Mouse (Mus musculus): Measurements from ENCODE around the gene Irak4. TPM values are rescaled to one million over a fixed set of nuclear protein-coding genes. Genes with fewer than 3 reads are reported as not detected.
A peak's percentile ranks its signal among the peaks of the same experiment; 100 is the strongest.

Irak4 gene
- polyA plus RNA-seq, 1 experiment from 2014 or later = 2.1 TPM

- H3K27me3 ChIP-seq = no peaks in the 10 kb centered on the region
- H3K9me3 ChIP-seq = no peaks in the 10 kb centered on the region
- 74% methylated on average over 1 of the region's 1 CpGs for WGBS
- no peak overlapping the region for H3K27ac ChIP-seq (replicated peaks)
- H3K36me3 ChIP-seq = no peaks in the 10 kb centered on the region
- H3K4me2 ChIP-seq = no peak overlapping the region
- no peak for ATAC-seq (ENCODE audit: low FRiP score, low read depth)
- H3K9ac ChIP-seq = no peak overlapping the region
- peaks cover 8% of the 10 kb centered on the region for H3K4me1 ChIP-seq (replicated peaks)
- no peak overlapping the region for H3K4me3 ChIP-seq
Measured at GRCm38 (mm10) chr15:94593586-94593985, 50.1 kb downstream of the Irak4 start.

- no peaks in the 10 kb centered on the region for H3K9me3 ChIP-seq
- H3K27me3 ChIP-seq = no peaks in the 10 kb centered on the region
- no peak for ATAC-seq (ENCODE audit: low FRiP score, low read depth)
- H3K4me3 ChIP-seq = no peak overlapping the region
- H3K4me1 ChIP-seq (replicated peaks) = no peaks in the 10 kb centered on the region
- no peak overlapping the region for H3K9ac ChIP-seq
- WGBS = 85% methylated on average over 11 of the region's 11 CpGs
- no peak overlapping the region for H3K4me2 ChIP-seq
- no peak overlapping the region for H3K27ac ChIP-seq (replicated peaks)
- no peaks in the 10 kb centered on the region for H3K36me3 ChIP-seq
Measured at GRCm38 (mm10) chr15:94600145-94600707, 56.8 kb downstream of the Irak4 start.

- WGBS = 23% methylated on average over 3 of the region's 3 CpGs
- no peak for ATAC-seq (ENCODE audit: low FRiP score, low read depth)
- Histone ChIP-seq H3K27ac (replicated peaks) (no peak overlapping the region), H3K27me3 (no peaks in the 10 kb centered on the region), H3K4me2 (no peak overlapping the region), H3K9me3 (no peaks in the 10 kb centered on the region), H3K9ac (no peak overlapping the region), H3K36me3 (no peaks in the 10 kb centered on the region), H3K4me1 (replicated peaks) (no peaks in the 10 kb centered on the region), H3K4me3 (no peak overlapping the region)
Measured at GRCm38 (mm10) chr15:94601339-94601738, 57.9 kb downstream of the Irak4 start.

- Histone ChIP-seq H3K4me3 (no peak overlapping the region), H3K9me3 (no peaks in the 10 kb centered on the region), H3K27me3 (no peaks in the 10 kb centered on the region), H3K4me2 (no peak overlapping the region), H3K27ac (replicated peaks) (no peak overlapping the region), H3K9ac (no peak overlapping the region), H3K4me1 (replicated peaks) (no peaks in the 10 kb centered on the region), H3K36me3 (no peaks in the 10 kb centered on the region)
- 66% methylated on average over 3 of the region's 3 CpGs for WGBS
- no peak for ATAC-seq (ENCODE audit: low FRiP score, low read depth)
Measured at GRCm38 (mm10) chr15:94602441-94602840, 59.0 kb downstream of the Irak4 start.

GRCm38 (mm10) chr15:94607768-94608167, 64.3 kb downstream of the Irak4 start:
- Histone ChIP-seq H3K9ac (no peak overlapping the region), H3K4me2 (no peak overlapping the region), H3K27me3 (no peaks in the 10 kb centered on the region), H3K4me1 (replicated peaks) (no peaks in the 10 kb centered on the region), H3K36me3 (no peaks in the 10 kb centered on the region), H3K4me3 (no peak overlapping the region), H3K9me3 (no peaks in the 10 kb centered on the region), H3K27ac (replicated peaks) (no peak overlapping the region)
- no peak for ATAC-seq (ENCODE audit: low FRiP score, low read depth)
- WGBS = 96% methylated on average over 8 of the region's 8 CpGs

GRCm38 (mm10) chr15:94616036-94616435, 72.6 kb downstream of the Irak4 start:
- Histone ChIP-seq H3K4me1 (replicated peaks) (no peaks in the 10 kb centered on the region), H3K4me3 (no peak overlapping the region), H3K9me3 (no peaks in the 10 kb centered on the region), H3K27me3 (no peaks in the 10 kb centered on the region), H3K27ac (replicated peaks) (no peak overlapping the region), H3K4me2 (no peak overlapping the region), H3K36me3 (no peaks in the 10 kb centered on the region), H3K9ac (no peak overlapping the region)
- ATAC-seq (ENCODE audit: low FRiP score, low read depth) = no peak
- WGBS = 91% methylated on average over 11 of the region's 11 CpGs

- no peaks in the 10 kb centered on the region for H3K9me3 ChIP-seq
- H3K27ac ChIP-seq (replicated peaks) = no peak overlapping the region
- no peaks in the 10 kb centered on the region for H3K36me3 ChIP-seq
- no peaks in the 10 kb centered on the region for H3K27me3 ChIP-seq
- no peak overlapping the region for H3K4me2 ChIP-seq
- no peak for ATAC-seq (ENCODE audit: low FRiP score, low read depth)
- no peak overlapping the region for H3K9ac ChIP-seq
- H3K4me3 ChIP-seq = no peak overlapping the region
- no peaks in the 10 kb centered on the region for H3K4me1 ChIP-seq (replicated peaks)
Measured at GRCm38 (mm10) chr15:94620909-94621308, 77.5 kb downstream of the Irak4 start.

- WGBS = 50% methylated on average over 2 of the region's 2 CpGs
- Histone ChIP-seq H3K27ac (replicated peaks) (peak overlapping the region; percentile 47; the same call in 1 of the 2 replicates), H3K36me3 (no peaks in the 10 kb centered on the region), H3K27me3 (no peaks in the 10 kb centered on the region; the same call in 1 of the 2 replicates), H3K9me3 (no peaks in the 10 kb centered on the region), H3K4me1 (replicated peaks) (no peaks in the 10 kb centered on the region), H3K9ac (peak overlapping the region; percentile 86), H3K4me2 (peak overlapping the region; percentile 82), H3K4me3 (peak overlapping the region; percentile 56)
- ATAC-seq (ENCODE audit: low FRiP score, low read depth) = peak; percentile 52; the same call in 1 of the 2 replicates
Measured at GRCm38 (mm10) chr15:94628463-94628829, 85.0 kb downstream of the Irak4 start.

GRCm38 (mm10) chr15:94628830-94629601, 85.6 kb downstream of the Irak4 start, which contains the start of gene Tmem117:
TSS of gene Tmem117 (plus strand) at chr15:94629232.
- Histone ChIP-seq H3K36me3 (no peaks in the 10 kb centered on the region), H3K4me1 (replicated peaks) (no peaks in the 10 kb centered on the region)

GRCm38 (mm10) chr15:94630553-94630952, 87.1 kb downstream of the Irak4 start:
- 87% methylated on average over 4 of the region's 4 CpGs for WGBS
- Histone ChIP-seq H3K36me3 (no peaks in the 10 kb centered on the region), H3K9me3 (no peaks in the 10 kb centered on the region), H3K4me1 (replicated peaks) (no peaks in the 10 kb centered on the region), H3K27ac (replicated peaks) (no peak overlapping the region), H3K4me2 (no peak overlapping the region), H3K4me3 (no peak overlapping the region), H3K27me3 (no peaks in the 10 kb centered on the region; the same call in 1 of the 2 replicates), H3K9ac (no peak overlapping the region)
- no peak for ATAC-seq (ENCODE audit: low FRiP score, low read depth)

More at GRCm38 (mm10) chr15:94628830-94629601, 85.6 kb downstream of the Irak4 start, which contains the start of gene Tmem117:
- Histone ChIP-seq H3K4me3 (peak within 1 kb of the TSS; percentile 56), H3K9ac (peak within 1 kb of the TSS; percentile 86), H3K9me3 (no peaks in the 10 kb centered on the region), H3K27me3 (no peaks in the 10 kb centered on the region; the same call in 1 of the 2 replicates), H3K27ac (replicated peaks) (peak within 1 kb of the TSS; percentile 47), H3K4me2 (peak within 1 kb of the TSS; percentile 82)
- peak; percentile 73 for ATAC-seq (ENCODE audit: low FRiP score, low read depth)
- under 1% methylated on average over 64 of the region's 96 CpGs for WGBS
